Mouse (Mus musculus): Measurements from ENCODE around the gene Rarb.

- TF ChIP-seq CTCF (IDR thresholded peaks at IDR 0.05; ENCODE audit: low read depth) = no peak
- TF ChIP-seq EP300 (IDR thresholded peaks at IDR 0.05; ENCODE audit: low read depth) = no peak
These were observed 264.7 kb downstream of the Rarb start for GRCm38 (mm10) chr14:16554319-16554642.
